Mouse (Mus musculus) E14TG2a.4 (cell line): ENCODE measurements at regions not wholly inside any gene's neighbourhood (a gene's known extent, or its start where the extent isn't known, plus 50 kb on each side); places are given as distances from the start of the nearest gene placed in this dataset.
"Not testable (repeated sequence)": the region's sequence is repeated elsewhere in the genome, so short reads cannot be mapped to it uniquely, and the experiment has no call there.

Experiments used
- H3K27me3 ChIP-seq: 2 replicates; pipeline ENCODE4 v1.6.1; 2014; ENCODE audit warnings: low read length, control low read depth; ENCODE audit not compliant: insufficient read depth
- H3K36me3 ChIP-seq: 2 replicates; pipeline ENCODE4 v1.6.1; 2014; ENCODE audit warnings: low read length, control low read depth; ENCODE audit not compliant: insufficient read depth
- H3K4me1 ChIP-seq: replicated peaks from 2 replicates; pipeline ENCODE4 v1.6.1; 2014; ENCODE audit warnings: low read depth, low read length, control low read depth
- H3K4me3 ChIP-seq: replicated peaks from 2 replicates; pipeline ENCODE4 v1.5.1; 2014; ENCODE audit warnings: mild to moderate bottlenecking, low read length
- H3K9me3 ChIP-seq: 2 replicates; pipeline ENCODE4 v1.6.1; 2014; ENCODE audit warnings: low read length, control low read depth
- CTCF ChIP-seq: conservative IDR thresholded peaks from 2 replicates; pipeline ENCODE4 v1.5.1; 2014; ENCODE audit warnings: low read length
- NANOG ChIP-seq: IDR thresholded peaks from 2 replicates; pipeline ENCODE4 v1.6.1; 2014; ENCODE audit warnings: borderline replicate concordance, low read length, mixed read lengths
- POU5F1 ChIP-seq: IDR thresholded peaks from 2 replicates; pipeline ENCODE4 v1.6.1; 2014; ENCODE audit warnings: low read length, borderline replicate concordance

DNA sequence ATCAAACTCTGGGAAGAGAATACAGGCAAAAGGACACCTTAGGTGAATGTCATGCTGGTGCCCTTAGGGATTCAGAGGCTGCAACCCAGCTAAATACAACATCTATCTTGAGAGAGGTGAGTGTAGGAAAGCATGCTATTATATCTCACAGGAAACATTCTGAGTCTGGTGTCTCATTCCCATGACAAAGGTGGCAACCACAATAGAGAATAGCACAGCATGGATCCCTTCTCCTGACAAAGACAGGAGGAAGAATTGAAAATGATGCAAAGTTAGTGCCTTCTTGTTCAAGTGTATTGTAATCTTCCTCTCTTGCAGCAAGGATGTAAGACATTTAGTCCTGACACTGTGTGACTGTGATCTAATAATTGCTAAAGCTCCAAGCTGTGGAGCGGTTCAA is 532.8 kb downstream of the Tfec start:
- 0 out of 2 replicates have a peak, but pooled peaks cover 3% of the 10 kb centered on the region for H3K36me3 ChIP-seq
- no peak overlapping the region for H3K4me3 ChIP-seq
- no peaks in the 10 kb centered on the region for H3K27me3 ChIP-seq
- peaks cover 33% of the 10 kb centered on the region for H3K4me1 ChIP-seq
- no peak for TF ChIP-seq CTCF
- peak; percentile 73; the same call in 1 of the 2 replicates for TF ChIP-seq NANOG
- no peak for TF ChIP-seq POU5F1
- peaks cover 11% of the 10 kb centered on the region for H3K9me3 ChIP-seq

DNA sequence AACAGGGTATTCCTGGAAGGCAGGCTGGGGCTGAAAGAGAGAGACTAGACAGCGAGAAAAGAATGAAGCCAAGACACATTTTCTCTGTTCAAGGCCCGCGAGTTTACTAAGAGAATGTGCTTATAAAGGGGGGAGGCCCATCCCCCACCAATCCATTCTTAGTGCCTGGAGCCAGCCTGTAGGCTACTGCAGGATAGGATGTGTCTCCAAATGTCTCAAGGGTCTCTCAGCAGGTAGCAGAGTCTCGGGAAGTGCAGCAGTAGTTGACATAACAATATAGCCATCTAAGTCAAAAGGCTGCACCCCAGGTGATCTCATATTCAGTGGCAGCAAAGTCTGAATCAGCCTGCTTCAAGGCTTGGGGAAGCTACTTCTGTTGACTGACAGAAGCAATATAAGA is 536.2 kb downstream of the Tfec start:
- H3K27me3 ChIP-seq: no peaks in the 10 kb centered on the region
- TF ChIP-seq CTCF (no peak), NANOG (peak; percentile 96), POU5F1 (peak; percentile 79)
- H3K4me3 ChIP-seq: no peak overlapping the region
- H3K4me1 ChIP-seq: peaks cover 33% of the 10 kb centered on the region
- H3K36me3 ChIP-seq: 0 out of 2 replicates have a peak, but pooled peaks cover 3% of the 10 kb centered on the region
- peaks cover 24% of the 10 kb centered on the region for H3K9me3 ChIP-seq

DNA sequence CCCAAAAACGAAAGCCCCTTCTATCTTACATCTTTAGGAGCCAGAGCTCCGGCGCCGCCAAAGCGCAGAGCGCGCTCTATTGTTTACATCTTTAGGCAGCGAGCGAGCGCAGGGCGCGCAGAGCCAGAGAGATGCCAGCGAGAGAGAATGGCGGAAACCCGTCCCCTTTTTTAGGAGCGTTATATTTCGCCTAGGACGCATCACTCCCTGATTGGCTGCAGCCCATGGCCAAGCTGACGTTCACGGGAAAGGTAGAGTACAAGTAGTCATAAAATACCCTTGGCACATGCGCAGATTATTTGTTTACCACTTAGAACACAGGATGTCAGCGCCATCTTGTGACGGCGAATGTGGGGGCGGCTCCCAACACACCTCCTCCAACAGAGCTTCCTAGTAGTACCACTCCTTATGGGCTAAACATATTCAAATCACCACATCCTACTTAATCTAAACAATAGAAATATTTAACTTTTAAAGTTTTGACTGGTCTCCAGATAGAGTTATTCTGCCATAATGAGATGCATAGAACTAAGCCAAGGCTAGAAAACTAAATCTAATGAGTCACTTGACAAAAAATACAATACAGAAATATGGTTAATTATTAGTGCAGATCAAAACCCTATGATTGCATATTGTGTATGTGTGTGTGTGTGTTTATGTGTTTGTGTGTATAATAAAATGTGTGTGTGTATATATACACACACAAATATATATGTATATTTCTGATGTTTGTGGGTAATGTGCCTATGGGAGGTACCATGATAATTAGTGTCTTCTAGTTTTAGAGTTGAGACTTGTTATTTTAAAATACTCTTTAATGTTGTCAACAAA is 538.1 kb downstream of the Tfec start:
- H3K9me3 ChIP-seq: peaks cover 24% of the 10 kb centered on the region
- H3K4me3 ChIP-seq, H3K36me3 ChIP-seq, H3K27me3 ChIP-seq: not testable (repeated sequence)
- H3K4me1 ChIP-seq: peaks cover 27% of the 10 kb centered on the region

DNA sequence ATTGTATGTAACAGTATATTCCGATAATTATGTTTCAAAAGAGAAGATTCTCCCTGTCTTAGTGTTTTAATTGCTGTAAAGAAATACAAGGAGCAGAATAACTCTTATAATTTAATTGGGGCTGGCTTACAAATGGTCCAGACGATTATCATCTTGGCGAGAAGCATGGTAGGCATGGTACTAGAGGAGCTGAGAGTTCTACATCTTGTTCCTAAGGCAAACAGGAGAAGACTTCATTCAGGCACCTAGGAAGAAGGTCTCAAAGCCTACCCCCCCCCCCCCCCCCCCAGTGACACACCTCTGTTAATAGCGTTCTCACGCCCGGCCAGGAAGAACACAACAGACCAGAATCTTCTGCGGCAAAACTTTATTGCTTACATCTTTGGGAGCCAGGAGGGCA is 538.8 kb downstream of the Tfec start:
- Histone ChIP-seq H3K27me3 (no peaks in the 10 kb centered on the region), H3K9me3 (peaks cover 24% of the 10 kb centered on the region), H3K36me3 (0 out of 2 replicates have a peak, but pooled peaks cover 3% of the 10 kb centered on the region), H3K4me1 (peaks cover 22% of the 10 kb centered on the region), H3K4me3 (no peak overlapping the region)
- TF ChIP-seq NANOG: no peak
- no peak for TF ChIP-seq POU5F1
- TF ChIP-seq CTCF: no peak

- TF ChIP-seq CTCF (no peak), POU5F1 (no peak), NANOG (no peak)
- H3K9me3 ChIP-seq: no peaks in the 10 kb centered on the region
These were observed 564.6 kb downstream of the Tfec start for GRCm38 (mm10) chr6:16333638-16334037.

GRCm38 (mm10) chr6:16314305-16315010 is 583.8 kb downstream of the Tfec start:
- no peak for TF ChIP-seq CTCF
- no peak for TF ChIP-seq POU5F1
- Histone ChIP-seq H3K4me3 (no peak overlapping the region), H3K36me3 (no peaks in the 10 kb centered on the region), H3K9me3 (no peaks in the 10 kb centered on the region), H3K27me3 (peaks cover 12% of the 10 kb centered on the region), H3K4me1 (peaks cover 27% of the 10 kb centered on the region)

More at GRCm38 (mm10) chr6:16333638-16334037, 564.6 kb downstream of the Tfec start:
- Histone ChIP-seq H3K4me1 (no peaks in the 10 kb centered on the region), H3K27me3 (no peaks in the 10 kb centered on the region), H3K36me3 (no peaks in the 10 kb centered on the region), H3K4me3 (no peak overlapping the region)

DNA sequence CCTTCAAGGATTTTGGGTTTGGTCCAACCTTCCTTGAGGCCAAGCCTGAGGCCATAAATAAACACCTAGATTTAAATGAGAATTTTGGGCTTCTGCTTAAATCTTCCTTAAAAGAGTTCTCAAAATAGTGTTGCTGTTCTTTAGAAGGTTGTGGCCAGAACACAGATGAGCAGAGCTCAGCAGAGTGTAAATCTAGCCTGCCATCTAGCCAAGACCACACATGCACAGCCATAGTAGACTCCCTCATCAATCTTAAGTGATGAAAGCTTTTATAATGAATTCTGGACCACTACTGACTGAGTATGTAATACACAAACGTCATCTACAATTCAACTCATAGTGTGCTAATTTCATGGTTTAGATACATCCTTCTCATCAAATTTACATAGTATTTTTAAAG is 585.3 kb downstream of the Tfec start:
- peaks cover 11% of the 10 kb centered on the region for H3K27me3 ChIP-seq
- H3K4me1 ChIP-seq: peaks cover 23% of the 10 kb centered on the region
- H3K4me3 ChIP-seq: no peak overlapping the region
- no peak for TF ChIP-seq NANOG
- TF ChIP-seq POU5F1: no peak
- TF ChIP-seq CTCF: no peak
- H3K36me3 ChIP-seq: no peaks in the 10 kb centered on the region
- no peaks in the 10 kb centered on the region for H3K9me3 ChIP-seq

DNA sequence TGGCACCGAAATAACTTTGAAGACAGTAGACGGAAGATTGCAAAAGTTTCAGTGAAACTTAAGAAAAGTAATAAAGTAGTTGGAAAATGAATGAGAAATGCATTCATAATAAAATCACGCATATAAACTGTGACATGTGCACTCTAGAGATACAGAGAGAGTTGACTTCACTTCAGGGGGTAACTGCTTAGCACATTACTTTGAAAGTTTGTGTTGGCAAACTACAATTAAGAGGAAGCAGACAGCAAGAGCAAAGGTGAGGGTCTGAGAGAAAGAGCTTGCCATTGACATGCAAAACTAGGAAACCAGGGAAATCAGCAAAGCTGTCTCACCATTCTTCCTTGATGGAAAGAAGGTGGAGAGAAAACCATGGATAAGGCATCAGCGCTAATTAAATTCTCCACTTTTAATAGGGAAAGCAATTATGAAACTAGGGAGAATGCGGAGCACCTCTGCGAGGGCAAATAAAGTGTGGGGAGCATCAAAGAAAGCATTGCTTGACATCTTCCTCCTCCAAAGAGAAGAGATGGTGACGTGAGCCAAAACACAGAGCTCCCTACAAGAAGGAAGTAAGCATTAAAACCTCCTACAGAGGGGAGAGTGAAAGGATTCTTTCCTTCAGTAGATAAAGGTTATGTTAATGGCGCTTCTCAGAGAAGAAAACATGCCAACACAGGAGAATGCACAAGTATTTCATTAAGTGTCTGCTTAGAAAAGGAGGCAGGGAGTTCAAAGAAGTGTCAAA is 563.0 kb downstream of the Mdfic start:
- H3K36me3 ChIP-seq: no peaks in the 10 kb centered on the region
- peaks cover 14% of the 10 kb centered on the region for H3K4me1 ChIP-seq
- peaks cover 5% of the 10 kb centered on the region; the same call in 1 of the 2 replicates for H3K27me3 ChIP-seq
- no peak overlapping the region for H3K4me3 ChIP-seq
- peaks cover 24% of the 10 kb centered on the region for H3K9me3 ChIP-seq
- no peak; the same call in 1 of the 2 replicates for TF ChIP-seq POU5F1
- peak; percentile 29; the same call in 1 of the 2 replicates for TF ChIP-seq NANOG
- TF ChIP-seq CTCF: no peak
